Comparison of ENCODE assay signal across 16 mouse cellular contexts in the genomic region with DNA sequence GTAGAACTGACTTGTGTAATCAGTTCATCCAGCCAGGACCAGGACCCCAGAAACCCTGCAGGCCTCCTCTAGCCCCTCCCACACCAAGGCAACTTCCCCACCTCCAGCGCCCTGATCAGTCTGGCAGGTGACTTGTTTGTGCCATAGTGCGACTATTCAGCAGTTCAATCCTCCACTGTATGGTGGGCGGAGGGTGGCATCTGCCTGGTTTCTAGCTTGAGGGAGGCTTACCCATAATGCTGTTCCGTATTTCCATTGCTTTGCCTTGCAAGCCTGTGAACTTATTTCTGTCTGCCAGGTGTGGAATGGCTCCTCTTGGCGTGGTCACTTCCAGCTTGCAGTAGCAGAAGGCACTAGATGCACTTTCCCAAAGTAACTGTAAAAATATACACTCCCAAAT. TPM values are rescaled to one million over a fixed set of nuclear protein-coding genes. Genes with fewer than 3 reads are reported as not detected.
DNase-seq lines count a peak whose midpoint lies in the region; ATAC-seq lines count a peak whose summit lies in the region.
"Had no signal": no experiment of that assay in that cellular context is flagged by ENCODE, and none has a peak within 500 bp of the region (broad histone marks: within the 10 kb centered on the region; RNA-seq: fewer than 3 reads in every experiment).

No protein-coding gene starts in this region.

- H3K36me3 ChIP-seq in heart, embryonic 10.5 days: no peaks in the 10 kb centered on the region
- H3K36me3 ChIP-seq: embryonic facial prominence, embryonic 13.5 days; limb, embryonic 15.5 days; midbrain, embryonic 12.5 days had no signal

- WGBS in heart, embryonic 10.5 days: 64% methylated on average over 5 of the region's 5 CpGs

- DNase-seq in layer of hippocampus, adult 11-12 months (ENCODE audit: low spot score): peak; percentile 44
- no peak for DNase-seq in layer of hippocampus, adult 9-10 months (ENCODE audit: low spot score)
- DNase-seq in right cerebral cortex, adult 2 months (ENCODE audit: low spot score in 2 of 2): peak; percentile 56 to 59
- no peak for DNase-seq in right cerebral cortex, postnatal 4 days
- peak; percentile 73 for DNase-seq in brain, adult 2 months (ENCODE audit: low read depth, low spot score)
- DNase-seq in lung, postnatal 14 days: no peak
- no peak for DNase-seq in heart, embryonic 10.5 days (ENCODE audit: low spot score)
- DNase-seq: gastrocnemius, postnatal 25 days had no signal

- 0 out of 2 replicates have a peak, but pooled peaks cover 3% of the 10 kb centered on the region for H3K4me1 ChIP-seq in heart, embryonic 10.5 days
- H3K4me1 ChIP-seq: embryonic facial prominence, embryonic 13.5 days; limb, embryonic 15.5 days; midbrain, embryonic 12.5 days had no signal

- no peak overlapping the region for H3K27ac ChIP-seq in heart, embryonic 10.5 days
- H3K27ac ChIP-seq: embryonic facial prominence, embryonic 13.5 days; limb, embryonic 15.5 days; midbrain, embryonic 12.5 days had no signal

- ATAC-seq in megakaryocyte-erythroid progenitor cell, adult 5-6 weeks (replicated peaks; ENCODE audit: low FRiP score, low TSS enrichment, poor library complexity, severe bottlenecking): peak; percentile 30
- ATAC-seq: forebrain, embryonic 14.5 days; hindbrain, embryonic 16.5 days had no signal

- no peak overlapping the region for H3K4me3 ChIP-seq in heart, embryonic 10.5 days
- H3K4me3 ChIP-seq: embryonic facial prominence, embryonic 13.5 days; limb, embryonic 15.5 days; midbrain, embryonic 12.5 days; myocyte had no signal

- peaks cover 5% of the 10 kb centered on the region; the same call in 1 of the 2 replicates for H3K27me3 ChIP-seq in heart, embryonic 10.5 days (ENCODE audit: insufficient read depth, poor library complexity, severe bottlenecking)
- H3K27me3 ChIP-seq: embryonic facial prominence, embryonic 13.5 days; midbrain, embryonic 12.5 days had no signal

- H3K9me3 ChIP-seq in heart, embryonic 10.5 days: no peaks in the 10 kb centered on the region
- H3K9me3 ChIP-seq: embryonic facial prominence, embryonic 13.5 days; limb, embryonic 15.5 days; midbrain, embryonic 12.5 days had no signal

RNA-seq across cellular contexts. Expression of gene Srsf6, which starts 8.5 kb away (rescaled TPM):
- 233 and 311 TPM in 2 replicates for total RNA-seq in megakaryocyte-erythroid progenitor cell, adult 5-6 weeks (2014; fragmentation: Nextera tagmentation)
- total RNA-seq in megakaryocyte-erythroid progenitor cell, adult 5-6 weeks (2017): 286 and 303 TPM in 2 replicates
- polyA plus RNA-seq in heart, embryonic 10.5 days (2016; fragmentation: Nextera tagmentation; extraction: Ambion mirVana): 179 and 208 TPM in 2 replicates

RNA-seq across cellular contexts. Expression of gene L3mbtl1, which starts 20.4 kb away (rescaled TPM):
- 0.81 TPM in 1 of 2 replicates, not detected in the other for total RNA-seq in megakaryocyte-erythroid progenitor cell, adult 5-6 weeks (2014; fragmentation: Nextera tagmentation)
- not detected in 2 replicates for total RNA-seq in megakaryocyte-erythroid progenitor cell, adult 5-6 weeks (2017)
- 0.07 and 0.15 TPM in 2 replicates for polyA plus RNA-seq in heart, embryonic 10.5 days (2016; fragmentation: Nextera tagmentation; extraction: Ambion mirVana)
- polyA plus RNA-seq: kidney, embryonic 14.5 days; myocyte had no signal

Comparison
In these comparisons a context has a peak if more than half of its experiments do, and no peak if none do; other contexts are left out.
1. DNase-seq: peak in layer of hippocampus, adult 11-12 months (single experiment), right cerebral cortex, adult 2 months (2 of 2) and brain, adult 2 months (single experiment); none in layer of hippocampus, adult 9-10 months (single experiment), right cerebral cortex, postnatal 4 days (single experiment), lung, postnatal 14 days (single experiment) and heart, embryonic 10.5 days (single experiment).